Mouse (Mus musculus) forebrain, embryonic 16.5 days (tissue): ENCODE results near the gene Vps51. TPM values are rescaled to one million over a fixed set of nuclear protein-coding genes. Genes with fewer than 3 reads are reported as not detected.
A peak's percentile ranks its signal among the peaks of the same experiment; 100 is the strongest.

ENCODE experiments used
- ATAC-seq: fragments of 200-750 bp; cut with Nextera tagmentation; 2 replicates; pipeline ENCODE4 v1.8.0; 2017; ENCODE audit warnings: mild to moderate bottlenecking, moderate library complexity
- H3K27ac ChIP-seq: fragments of 300-500 bp; sonication (generic); 2 replicates; pipeline ENCODE4 v1.5.1; 2014; ENCODE audit warnings: low read length, control low read depth
- H3K27me3 ChIP-seq: fragments of 300-500 bp; sonication (generic); replicated peaks from 2 replicates; pipeline ENCODE4 v1.6.1; 2014; ENCODE audit warnings: low read length; ENCODE audit not compliant: control insufficient read depth, insufficient read depth
- H3K36me3 ChIP-seq: fragments of 300-500 bp; sonication (generic); 2 replicates; pipeline ENCODE4 v1.6.1; 2014; ENCODE audit not compliant: control insufficient read depth, insufficient read depth
- H3K4me1 ChIP-seq: fragments of 300-500 bp; sonication (generic); replicated peaks from 2 replicates; pipeline ENCODE4 v1.6.1; 2014; ENCODE audit warnings: low read length; ENCODE audit not compliant: control insufficient read depth, insufficient read depth
- H3K4me2 ChIP-seq: fragments of 300-500 bp; sonication (generic); 2 replicates; pipeline ENCODE4 v1.6.1; 2014; ENCODE audit warnings: mild to moderate bottlenecking, low read length, control low read depth
- H3K4me3 ChIP-seq: fragments of 300-500 bp; sonication (generic); replicated peaks from 2 replicates; pipeline ENCODE4 v1.5.1; 2014; ENCODE audit warnings: mild to moderate bottlenecking, low read length, control low read depth
- H3K9ac ChIP-seq: fragments of 300-500 bp; sonication (generic); replicated peaks from 2 replicates; pipeline ENCODE4 v1.6.1; 2014; ENCODE audit warnings: low read depth, low read length, control low read depth
- H3K9me3 ChIP-seq: fragments of 300-500 bp; sonication (generic); 2 replicates; pipeline ENCODE4 v1.6.1; 2016; ENCODE audit warnings: low read length; ENCODE audit not compliant: control insufficient read depth
- WGBS: fragments of 180-500 bp; shearing (Covaris S2); extraction: QIAGEN DNeasy Blood & Tissue Kit; methylation state at CpG from one replicate; pipeline ENCODE4 v1.1.7; 2014; 5-methylcytosine and 5-hydroxymethylcytosine counted together
- polyA plus RNA-seq: library from polyadenylated mRNA; unstranded; fragments of >200 nt; fragmentation: Nextera tagmentation; extraction: Ambion mirVana; gene quantifications from 2 replicates; pipeline ENCODE4 v1.2.1, GENCODE M21; 2015

Gene Vps51
- polyA plus RNA-seq, 1 experiment from 2014 or later, result 88.5 TPM

DNA sequence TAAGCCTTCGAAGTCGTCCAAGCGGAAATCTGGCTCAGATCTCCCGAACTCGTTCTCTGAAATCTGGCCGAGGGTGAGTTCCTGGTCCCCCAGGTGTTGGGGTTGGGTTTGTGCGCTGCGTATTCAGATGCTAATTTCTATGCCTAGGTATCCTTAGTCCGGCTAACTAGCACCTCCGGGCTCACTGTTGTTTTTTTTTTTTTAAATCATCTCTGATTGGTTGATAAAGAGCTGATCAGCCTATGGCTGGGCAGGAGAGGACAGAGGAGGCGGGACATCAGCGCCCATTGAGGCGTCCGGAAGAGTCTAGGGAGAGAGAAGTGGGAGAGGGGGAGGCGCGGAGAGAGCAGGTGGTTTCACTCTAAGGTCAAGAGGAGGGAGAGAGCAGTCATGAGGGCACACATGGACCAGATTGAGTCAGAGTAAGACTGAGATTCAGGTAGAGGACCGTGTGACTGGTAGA is 8.4 kb upstream of the Vps51 start:
- Histone ChIP-seq H3K9me3 (no peaks in the 10 kb centered on the region), H3K27ac (no peak overlapping the region), H3K9ac (peak overlapping the region; percentile 49), H3K27me3 (no peaks in the 10 kb centered on the region), H3K4me3 (peak overlapping the region; percentile 77), H3K36me3 (peaks cover 11% of the 10 kb centered on the region), H3K4me1 (peaks cover 21% of the 10 kb centered on the region), H3K4me2 (peak overlapping the region; percentile 91)
- peak; percentile 64 for ATAC-seq
- under 1% methylated on average over 17 of the region's 17 CpGs for WGBS

DNA sequence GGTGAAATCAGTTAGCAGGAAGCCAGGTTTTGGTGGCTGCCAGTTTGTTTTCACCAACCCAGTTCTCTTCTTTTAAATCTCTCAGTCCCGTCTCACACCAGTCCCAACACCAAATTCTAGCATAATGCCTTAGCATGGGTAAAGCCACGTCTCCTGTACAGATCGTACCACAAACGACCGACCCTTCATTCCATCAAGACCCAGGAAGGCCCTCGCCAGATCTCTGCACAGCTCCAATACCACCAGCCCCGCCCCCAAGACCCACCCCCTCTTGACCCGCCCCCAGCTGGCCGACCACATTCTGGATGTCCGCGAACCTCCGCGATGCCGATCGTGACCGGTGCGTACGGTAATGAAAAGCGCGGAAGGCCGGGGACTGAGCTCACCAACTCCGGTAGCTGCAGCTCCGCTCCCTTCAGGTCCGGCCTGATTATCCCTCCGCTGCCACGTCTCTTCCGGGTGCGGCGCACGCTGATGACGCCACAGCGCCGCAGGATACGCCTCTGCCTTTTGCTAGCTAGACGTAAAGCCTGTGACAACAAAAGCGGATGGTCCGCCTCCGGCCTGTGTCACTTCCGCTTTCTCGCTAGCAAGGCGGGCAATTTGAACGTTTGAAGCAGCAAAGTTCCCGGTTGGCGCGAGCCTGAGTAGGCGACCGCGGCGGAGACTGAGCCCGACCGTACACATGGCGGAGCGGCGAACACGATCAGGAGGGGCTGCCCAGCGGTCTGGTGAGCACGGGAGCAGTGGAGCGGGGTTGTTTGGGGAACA is 7.6 kb upstream of the Vps51 start, which contains the start of the genes Zfpl1 and Cdca5:
TSS of gene Zfpl1 (minus strand) at position 479 of the 771 bp plus-strand sequence.
TSS of gene Cdca5 (plus strand) at position 506 of the 771 bp plus-strand sequence.
- H3K27ac ChIP-seq, result peak within 1 kb of the TSS; percentile 59
- peak within 1 kb of the TSS; percentile 77 for H3K4me3 ChIP-seq
- H3K36me3 ChIP-seq, result peaks cover 13% of the 10 kb centered on the region
- peak within 1 kb of the TSS; percentile 91 for H3K4me2 ChIP-seq
- H3K9ac ChIP-seq, result peak within 1 kb of the TSS; percentile 75
- peak; percentile 93 for ATAC-seq
- H3K27me3 ChIP-seq, result no peaks in the 10 kb centered on the region
- WGBS, result under 1% methylated on average over 58 of the region's 58 CpGs
- no peaks in the 10 kb centered on the region for H3K9me3 ChIP-seq
- H3K4me1 ChIP-seq, result peaks cover 21% of the 10 kb centered on the region

DNA sequence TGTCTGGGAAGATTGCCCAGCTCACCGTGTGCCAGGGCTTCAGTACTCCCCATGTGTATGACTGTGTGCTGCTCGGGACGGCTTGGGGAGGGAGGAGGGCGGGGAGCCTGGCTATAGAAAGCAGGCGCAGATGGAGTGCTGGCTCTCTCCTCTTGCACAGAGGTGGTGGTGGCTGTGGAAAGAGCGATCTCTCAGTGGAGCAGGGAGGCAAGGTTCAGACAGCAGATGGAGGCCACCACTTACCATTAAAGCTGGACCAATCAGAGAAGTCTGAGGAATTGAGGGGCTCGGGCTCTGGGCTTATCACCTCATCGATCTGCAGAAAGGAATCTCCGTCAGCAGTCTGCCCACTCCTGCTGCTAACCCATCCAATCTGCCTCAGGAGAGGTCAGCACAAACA is 5.1 kb upstream of the Vps51 start, which contains the start of gene Gm28374:
TSS of gene Gm28374 (minus strand) at position 101 of the 400 bp plus-strand sequence.
- no peak for ATAC-seq
- H3K4me1 ChIP-seq, result peaks cover 26% of the 10 kb centered on the region
- H3K27ac ChIP-seq, result no peak within 1 kb of the TSS
- no peak within 1 kb of the TSS for H3K4me2 ChIP-seq
- peaks cover 13% of the 10 kb centered on the region for H3K36me3 ChIP-seq
- H3K4me3 ChIP-seq, result no peak within 1 kb of the TSS
- no peak within 1 kb of the TSS for H3K9ac ChIP-seq
- H3K27me3 ChIP-seq, result no peaks in the 10 kb centered on the region
- H3K9me3 ChIP-seq, result no peaks in the 10 kb centered on the region
- WGBS, result 88% methylated on average over 9 of the region's 9 CpGs

DNA sequence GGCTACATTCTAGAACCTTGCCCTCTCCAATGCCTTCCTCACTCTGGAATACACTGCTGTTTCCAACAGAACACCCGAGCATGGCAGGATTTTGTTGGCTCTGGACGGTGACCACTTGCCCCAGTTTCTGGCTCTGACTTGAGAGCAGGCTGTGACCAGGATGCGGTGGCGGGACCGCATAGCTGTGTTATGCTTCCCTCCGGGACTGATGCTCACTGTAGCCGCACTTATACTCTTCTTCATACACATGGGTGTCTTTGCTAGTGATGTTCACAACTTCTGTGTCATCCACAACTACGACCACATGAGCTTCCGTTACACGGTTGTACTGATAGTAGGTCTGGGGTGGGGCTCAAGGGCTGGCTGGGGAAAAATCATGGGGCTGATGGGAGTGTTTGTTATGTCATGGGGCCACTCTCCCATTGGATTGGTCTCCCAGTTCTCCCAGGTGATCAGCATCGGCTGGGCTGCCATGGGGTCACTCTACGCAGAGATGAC is 3.0 kb upstream of the Vps51 start, which contains the start of gene Tmem262:
TSS of gene Tmem262 (plus strand) at position 51 of the 498 bp plus-strand sequence.
- Histone ChIP-seq H3K9ac (no peak within 1 kb of the TSS), H3K9me3 (no peaks in the 10 kb centered on the region), H3K4me2 (no peak within 1 kb of the TSS), H3K27ac (no peak within 1 kb of the TSS), H3K36me3 (peaks cover 13% of the 10 kb centered on the region), H3K27me3 (no peaks in the 10 kb centered on the region), H3K4me1 (peaks cover 29% of the 10 kb centered on the region), H3K4me3 (no peak within 1 kb of the TSS)
- WGBS, result 96% methylated on average over 12 of the region's 12 CpGs
- no peak for ATAC-seq

DNA sequence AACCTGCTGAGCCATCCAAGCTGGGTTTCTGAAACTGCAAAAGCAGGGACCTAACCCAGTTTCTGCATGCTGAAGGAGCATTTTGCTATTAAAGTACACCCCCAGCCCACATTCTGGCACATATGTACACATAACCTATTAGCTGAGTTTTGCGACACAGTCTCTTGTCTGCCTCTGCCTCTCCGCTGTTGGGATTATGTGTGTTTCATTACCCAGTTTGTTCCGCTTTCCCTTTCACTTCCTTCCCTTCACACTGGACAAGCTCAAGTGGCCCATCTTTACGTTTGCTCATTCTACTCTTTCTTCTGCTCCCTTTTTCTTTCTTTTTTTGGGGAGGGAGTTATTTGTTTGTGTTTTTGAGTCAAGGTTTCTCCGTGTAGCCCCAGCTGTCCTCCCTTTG is 3.1 kb downstream of the Vps51 start:
- peaks cover 11% of the 10 kb centered on the region for H3K36me3 ChIP-seq
- no peaks in the 10 kb centered on the region for H3K9me3 ChIP-seq
- 93% methylated on average over 5 of the region's 5 CpGs for WGBS
- peaks cover 17% of the 10 kb centered on the region for H3K4me1 ChIP-seq
- no peak for ATAC-seq
- H3K27me3 ChIP-seq, result no peaks in the 10 kb centered on the region
- no peak overlapping the region for H3K4me2 ChIP-seq
- H3K9ac ChIP-seq, result no peak overlapping the region
- no peak overlapping the region for H3K27ac ChIP-seq
- no peak overlapping the region for H3K4me3 ChIP-seq

DNA sequence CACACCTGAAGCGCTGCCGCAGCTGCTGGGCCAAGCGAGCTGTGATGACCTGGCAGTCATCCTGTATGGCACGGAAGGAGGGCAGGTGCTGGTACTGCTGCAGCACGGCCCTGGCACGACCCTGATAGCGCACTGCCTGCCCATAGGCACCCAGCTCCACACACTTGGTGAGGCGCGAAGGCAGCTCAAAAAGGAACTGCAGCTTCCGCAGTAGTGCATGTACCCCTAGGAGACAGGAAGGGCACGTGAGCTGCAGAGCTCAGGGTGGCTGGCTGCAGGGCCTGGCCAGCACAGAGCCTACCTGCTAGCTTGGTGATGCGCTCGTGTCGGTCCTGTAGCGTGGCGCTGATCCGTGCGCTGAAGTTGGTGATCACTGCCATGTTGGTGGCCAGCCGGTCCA is 5.8 kb downstream of the Vps51 start:
- Histone ChIP-seq H3K9ac (no peak overlapping the region), H3K4me1 (peaks cover 24% of the 10 kb centered on the region), H3K27ac (no peak overlapping the region), H3K36me3 (peaks cover 12% of the 10 kb centered on the region), H3K9me3 (no peaks in the 10 kb centered on the region), H3K4me2 (no peak overlapping the region), H3K27me3 (no peaks in the 10 kb centered on the region), H3K4me3 (no peak overlapping the region)
- 95% methylated on average over 19 of the region's 19 CpGs for WGBS
- ATAC-seq, result no peak

DNA sequence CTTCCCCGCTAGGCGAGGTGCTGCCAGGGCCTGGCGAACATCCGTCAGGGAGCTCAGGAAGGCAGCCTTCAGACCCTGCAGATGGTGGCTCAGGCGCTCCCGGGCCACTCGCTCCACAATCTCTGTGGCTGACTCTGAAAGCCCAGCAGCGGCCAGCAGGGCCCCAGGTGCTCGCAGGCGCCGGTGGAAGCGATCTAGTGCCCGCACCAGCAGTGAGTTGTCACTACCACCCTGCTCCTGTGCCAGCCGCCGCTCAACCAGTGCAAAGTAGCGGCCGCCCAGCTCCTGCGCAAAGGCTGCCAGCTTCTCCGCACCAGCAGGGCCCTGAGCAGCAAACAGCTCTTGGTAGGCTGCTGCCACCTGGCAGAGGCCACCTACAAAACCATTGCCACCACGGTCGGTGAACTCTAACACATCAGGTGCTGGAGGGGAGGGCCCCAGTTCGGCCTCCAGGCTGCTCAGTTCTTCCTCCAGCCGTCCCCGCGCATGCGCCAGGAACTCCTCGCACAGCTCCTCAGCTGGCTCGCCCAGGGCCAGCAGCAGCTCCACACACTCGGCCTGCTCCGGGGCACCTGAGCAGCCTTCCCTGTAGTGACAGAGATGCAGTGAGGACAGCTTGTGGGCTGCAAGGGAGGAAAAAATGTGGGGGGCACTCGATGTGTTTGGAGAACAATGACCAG is 6.3 kb downstream of the Vps51 start:
- H3K27ac ChIP-seq, result no peak overlapping the region
- H3K9me3 ChIP-seq, result no peaks in the 10 kb centered on the region
- no peak overlapping the region for H3K4me3 ChIP-seq
- no peaks in the 10 kb centered on the region for H3K27me3 ChIP-seq
- no peak overlapping the region for H3K9ac ChIP-seq
- peaks cover 12% of the 10 kb centered on the region for H3K36me3 ChIP-seq
- no peak for ATAC-seq
- 89% methylated on average over 31 of the region's 31 CpGs for WGBS
- peaks cover 22% of the 10 kb centered on the region for H3K4me1 ChIP-seq
- no peak overlapping the region for H3K4me2 ChIP-seq

DNA sequence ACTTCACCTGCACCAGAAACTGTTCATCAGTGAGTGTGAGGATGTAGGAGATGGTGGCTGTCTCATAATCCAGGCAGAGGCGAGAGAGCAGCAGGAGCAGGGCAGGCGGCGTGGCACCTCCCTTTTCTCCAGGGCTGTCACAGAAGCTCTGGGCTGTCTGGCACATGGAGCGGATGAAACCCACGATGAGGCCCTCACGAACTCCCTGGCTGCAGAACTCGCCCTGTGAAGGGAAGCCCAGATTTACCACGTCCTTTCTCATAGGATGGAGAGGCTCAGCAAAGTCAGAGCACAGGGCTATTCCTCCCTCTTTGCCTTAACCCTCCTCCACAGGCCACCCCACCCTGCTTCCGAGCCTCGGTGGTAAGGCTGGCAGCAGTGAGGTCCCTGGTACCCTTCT is 7.2 kb downstream of the Vps51 start:
- Histone ChIP-seq H3K27ac (no peak overlapping the region), H3K4me3 (no peak overlapping the region), H3K4me1 (peaks cover 20% of the 10 kb centered on the region), H3K4me2 (no peak overlapping the region), H3K27me3 (no peaks in the 10 kb centered on the region), H3K9ac (no peak overlapping the region), H3K36me3 (peaks cover 12% of the 10 kb centered on the region), H3K9me3 (no peaks in the 10 kb centered on the region)
- WGBS, result 91% methylated on average over 10 of the region's 10 CpGs
- ATAC-seq, result no peak

DNA sequence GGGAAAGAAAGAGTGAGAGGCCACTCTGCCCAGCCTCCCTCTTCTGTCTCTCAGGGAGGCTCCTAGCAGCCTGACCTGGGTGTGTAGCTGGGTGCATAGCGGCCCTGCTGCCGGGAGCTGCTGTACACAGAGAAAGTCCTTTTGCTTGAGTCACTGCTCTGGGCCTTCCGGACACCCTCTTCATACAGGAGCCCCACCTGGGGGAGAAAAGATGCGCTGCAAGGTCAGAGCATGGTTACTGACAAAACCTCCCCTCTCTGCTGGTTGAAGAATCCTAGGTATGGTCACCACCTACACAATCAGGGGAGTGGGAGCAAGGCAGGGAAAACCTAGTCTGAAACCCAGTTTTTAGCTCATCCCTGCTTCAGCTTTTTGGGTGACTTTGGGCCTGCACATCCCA is 8.1 kb downstream of the Vps51 start:
- Histone ChIP-seq H3K9ac (no peak overlapping the region), H3K36me3 (peaks cover 12% of the 10 kb centered on the region), H3K27ac (no peak overlapping the region), H3K27me3 (no peaks in the 10 kb centered on the region), H3K4me2 (no peak overlapping the region), H3K4me1 (peaks cover 20% of the 10 kb centered on the region), H3K4me3 (no peak overlapping the region), H3K9me3 (no peaks in the 10 kb centered on the region)
- ATAC-seq, result no peak
- WGBS, result 81% methylated on average over 4 of the region's 4 CpGs
